Mouse (Mus musculus) MEL (cell line): ENCODE measurements around the gene Il3ra. TPM values are rescaled to one million over a fixed set of nuclear protein-coding genes. Genes with fewer than 3 reads are reported as not detected.

Source experiments
- DNase-seq: peaks from one replicate; pipeline ENCODE4 v3.0.0; 2011; ENCODE audit warnings: low read depth, low spot score
- H3K27ac ChIP-seq: 2 replicates; pipeline ENCODE4 v1.5.1; 2012; ENCODE audit warnings: low read depth, mild to moderate bottlenecking, control low read depth, low read length, moderate library complexity; ENCODE audit not compliant: control insufficient read depth
- H3K27me3 ChIP-seq, 2 experiments: fragments of 150-350 bp in 1 of 2; sonication (generic) in 1 of 2; 2 replicates each; pipeline ENCODE4 v1.6.1; 2012; ENCODE audit warnings: low read length in 2 of 2, mild to moderate bottlenecking in 2 of 2, improper control_type of control experiment in 1 of 2, moderate library complexity in 1 of 2; ENCODE audit not compliant: insufficient read depth in 2 of 2, control insufficient read depth in 1 of 2
- H3K36me3 ChIP-seq, 2 experiments: 2 replicates each; pipeline ENCODE4 v1.6.1; 2012 to 2014; ENCODE audit warnings: low read length in 2 of 2, improper control_type of control experiment in 1 of 2, inconsistent platforms in 1 of 2, mild to moderate bottlenecking in 1 of 2; ENCODE audit not compliant: insufficient read depth in 2 of 2, control insufficient read depth in 1 of 2
- H3K4me1 ChIP-seq, 2 experiments: fragments of 150-350 bp in 1 of 2; sonication (generic) in 1 of 2; 2 replicates each; pipeline ENCODE4 v1.6.1; 2012; ENCODE audit warnings: low read length in 2 of 2, improper control_type of control experiment in 1 of 2, mild to moderate bottlenecking in 1 of 2; ENCODE audit not compliant: insufficient read depth in 2 of 2, control insufficient read depth in 1 of 2
- H3K4me3 ChIP-seq, 2 experiments: fragments of 150-350 bp in 1 of 2; sonication (generic) in 1 of 2; 2 replicates each; pipeline ENCODE4 v1.5.1; 2012; ENCODE audit warnings: low read depth in 2 of 2, low read length in 2 of 2, mild to moderate bottlenecking in 2 of 2, moderate library complexity in 2 of 2, control low read depth in 1 of 2, improper control_type of control experiment in 1 of 2; ENCODE audit not compliant: control insufficient read depth in 1 of 2, insufficient read depth in 1 of 2
- H3K79me2 ChIP-seq: 2 replicates; pipeline ENCODE4 v1.6.1; 2012; ENCODE audit warnings: mild to moderate bottlenecking, low read length, moderate library complexity; ENCODE audit not compliant: control insufficient read depth, poor library complexity, insufficient read depth
- H3K9ac ChIP-seq: 2 replicates; pipeline ENCODE4 v1.6.1; 2012; ENCODE audit warnings: low read depth, mild to moderate bottlenecking, control low read depth, low read length, moderate library complexity; ENCODE audit not compliant: control insufficient read depth, poor library complexity, severe bottlenecking
- H3K9me3 ChIP-seq: fragments of 150-350 bp; sonication (generic); replicated peaks from 2 replicates; pipeline ENCODE4 v1.6.1; 2012; ENCODE audit warnings: mild to moderate bottlenecking, low read length, improper control_type of control experiment, moderate library complexity; ENCODE audit not compliant: insufficient read depth
- BHLHE40 ChIP-seq: IDR thresholded peaks from 2 replicates; pipeline ENCODE4 v1.6.1; 2012; ENCODE audit warnings: low read depth, mild to moderate bottlenecking, inconsistent platforms, low read length, improper control_type of control experiment, borderline replicate concordance
- CTCF ChIP-seq, 3 experiments: IDR thresholded peaks in 2 of 3; conservative IDR thresholded peaks in 1 of 3; 2 replicates each; pipeline ENCODE4 v1.5.1; 2011 to 2012; ENCODE audit warnings: low read length in 3 of 3, low read depth in 2 of 3, mild to moderate bottlenecking in 2 of 3, improper control_type of control experiment in 1 of 3, inconsistent platforms in 1 of 3, mixed read lengths in 1 of 3, moderate library complexity in 1 of 3; ENCODE audit not compliant: control insufficient read depth in 1 of 3, insufficient read depth in 1 of 3, poor library complexity in 1 of 3, severe bottlenecking in 1 of 3
- E2F4 ChIP-seq: IDR thresholded peaks from 2 replicates; pipeline ENCODE4 v1.6.1; 2011; ENCODE audit warnings: low read depth, low read length, improper control_type of control experiment, borderline replicate concordance
- GATA1 ChIP-seq: IDR thresholded peaks from 2 replicates; pipeline ENCODE4 v1.6.1; 2011; ENCODE audit warnings: low read depth, low read length, improper control_type of control experiment
- KAT2A ChIP-seq: conservative IDR thresholded peaks from 2 replicates; pipeline ENCODE4 v1.6.1; 2012; ENCODE audit warnings: low read depth, low read length, improper control_type of control experiment, inconsistent platforms
- MEF2A ChIP-seq: IDR thresholded peaks from 2 replicates; pipeline ENCODE4 v1.6.1; 2014; ENCODE audit warnings: low read depth, mild to moderate bottlenecking, inconsistent platforms, low read length, improper control_type of control experiment; ENCODE audit not compliant: poor library complexity, insufficient replicate concordance, severe bottlenecking; ENCODE audit errors: extremely low read depth
- NRF1 ChIP-seq: IDR thresholded peaks from 2 replicates; pipeline ENCODE4 v1.6.1; 2014; ENCODE audit warnings: low read depth, mild to moderate bottlenecking, inconsistent platforms, low read length, improper control_type of control experiment, moderate library complexity; ENCODE audit not compliant: poor library complexity, insufficient read depth, severe bottlenecking
- RAD21 ChIP-seq: IDR thresholded peaks from 2 replicates; pipeline ENCODE4 v1.6.1; 2011; ENCODE audit warnings: mild to moderate bottlenecking, low read depth, low read length, improper control_type of control experiment
- RCOR1 ChIP-seq: IDR thresholded peaks from 2 replicates; pipeline ENCODE4 v1.6.1; 2012; ENCODE audit warnings: low read depth, mild to moderate bottlenecking, inconsistent platforms, low read length, improper control_type of control experiment
- TCF12 ChIP-seq: IDR thresholded peaks from 2 replicates; pipeline ENCODE4 v1.6.1; 2014; ENCODE audit warnings: low read depth, mild to moderate bottlenecking, inconsistent platforms, low read length, improper control_type of control experiment, moderate library complexity
- UBTF ChIP-seq: IDR thresholded peaks from 2 replicates; pipeline ENCODE4 v1.6.1; 2012; ENCODE audit warnings: low read depth, mild to moderate bottlenecking, inconsistent platforms, low read length, improper control_type of control experiment, moderate library complexity, borderline replicate concordance; ENCODE audit not compliant: insufficient read depth
- USF1 ChIP-seq: IDR thresholded peaks from 2 replicates; pipeline ENCODE4 v1.6.1; 2014; ENCODE audit warnings: low read depth, mild to moderate bottlenecking, inconsistent platforms, low read length, improper control_type of control experiment, moderate library complexity
- USF2 ChIP-seq, 2 experiments: IDR thresholded peaks; 2 replicates each; pipeline ENCODE4 v1.6.1; 2011 to 2012; ENCODE audit warnings: improper control_type of control experiment in 2 of 2, low read length in 2 of 2, borderline replicate concordance in 1 of 2, inconsistent platforms in 1 of 2, low read depth in 1 of 2, mild to moderate bottlenecking in 1 of 2; ENCODE audit not compliant: insufficient read depth in 1 of 2
- ZC3H11A ChIP-seq: IDR thresholded peaks from 2 replicates; pipeline ENCODE4 v1.6.1; 2012; ENCODE audit warnings: low read depth, mild to moderate bottlenecking, inconsistent platforms, low read length, improper control_type of control experiment
- polyA plus RNA-seq, 2 experiments: library from polyadenylated mRNA; stranded (reverse) in 1 of 2; unstranded in 1 of 2; fragments of >175 nt in 1 of 2; fragments of >200 nt in 1 of 2; gene quantifications; 2 replicates each; pipeline versions ENCODE4 v1.2.1 to v1.2.4; 2012; ENCODE audit warnings: low replicate concordance in 2 of 2, low read depth in 1 of 2; ENCODE audit not compliant: insufficient read length in 2 of 2, insufficient read depth in 1 of 2, missing spikeins in 1 of 2
- total RNA-seq: library from RNA; depleted of rRNA; stranded (reverse); fragments of 300-350 nt; gene quantifications from 2 replicates; pipeline ENCODE4 v1.2.3, GENCODE M21; 2012

The Il3ra gene
- total and polyA plus RNA-seq, 3 experiments = 0.42 to 0.74 TPM; not detected in 1

DNA sequence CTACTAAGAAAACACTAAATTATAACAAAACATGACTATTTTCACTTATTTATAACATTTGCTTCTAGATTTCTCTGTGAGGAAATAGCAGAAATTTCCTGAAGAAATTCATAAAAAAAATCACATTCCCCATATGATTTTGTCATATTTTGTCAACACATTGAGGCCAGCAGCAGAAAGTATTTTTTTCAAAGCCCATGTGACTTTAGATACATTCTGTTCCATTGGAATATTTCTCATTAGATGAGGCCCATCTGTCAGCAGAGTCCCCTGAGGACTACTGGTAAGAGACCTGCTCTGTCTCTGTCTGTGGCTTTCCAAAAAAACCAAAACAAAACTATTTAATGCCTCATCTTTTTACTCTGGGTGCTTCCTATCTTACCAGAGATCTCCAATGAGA lies 23.5 kb upstream of the Il3ra start, which contains the start of gene Olfr31:
Gene Olfr31, plus strand, starts transcription at position 301 of the 400 bp plus-strand sequence.
- DNase-seq = no peak
- H3K27ac ChIP-seq = no peak within 1 kb of the TSS

DNA sequence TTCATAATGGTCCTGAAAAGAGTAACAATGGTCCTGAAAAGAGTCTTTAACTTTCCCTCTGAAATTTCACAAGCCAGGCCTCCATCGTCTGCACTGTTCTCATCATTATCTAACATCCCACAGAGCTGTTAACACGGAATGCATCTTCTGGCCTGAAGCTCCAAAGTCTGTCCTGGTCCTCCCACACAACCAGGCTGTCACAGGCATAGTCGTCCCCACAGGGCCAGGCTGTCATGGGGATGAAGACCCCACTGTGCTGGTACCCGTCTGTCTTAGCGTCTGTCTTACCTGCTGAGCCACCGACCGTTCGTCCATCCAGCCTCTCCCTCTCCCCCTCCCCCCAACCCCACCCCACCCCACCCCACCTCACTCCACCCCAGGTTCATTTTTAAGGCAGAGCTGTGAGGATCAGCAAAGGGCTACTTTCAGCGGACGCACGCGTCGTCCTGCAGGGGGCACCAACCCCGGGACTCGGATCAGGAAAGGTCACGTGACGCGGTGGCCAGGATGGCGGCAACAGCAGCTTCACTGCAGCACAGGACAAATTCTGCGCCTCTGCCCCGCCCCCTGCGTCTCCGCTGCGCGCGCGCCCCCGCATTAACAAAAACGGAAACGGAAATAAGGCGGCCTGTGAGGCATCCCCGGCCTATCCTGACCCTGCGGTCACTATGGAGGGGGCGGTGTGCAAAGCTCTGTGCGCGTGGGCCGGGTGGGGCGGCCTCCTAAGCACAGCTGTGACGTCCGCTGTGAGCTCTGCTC lies 783 bp upstream of the Il3ra start:
- Histone ChIP-seq H3K9me3 (no peaks in the 10 kb centered on the region), H3K27me3 (no peaks in the 10 kb centered on the region), H3K36me3 (no peaks in the 10 kb centered on the region), H3K4me3 (peak overlapping the region; percentile 57 to 93; a peak in 3 of 4 replicates), H3K4me1 (no peaks in the 10 kb centered on the region), H3K27ac (peak overlapping the region; percentile 5; the same call in 1 of the 2 replicates), H3K9ac (peak overlapping the region; percentile 56; the same call in 1 of the 2 replicates), H3K79me2 (no peaks in the 10 kb centered on the region)
- peak; percentile 82 for DNase-seq
- no peak for TF ChIP-seq ZC3H11A
- no peak for TF ChIP-seq RCOR1
- peak in 2 of 3 experiments; percentile 36 to 41; a peak in 4 of 6 replicates for TF ChIP-seq CTCF (IDR thresholded peaks at IDR 0.05 in 2 of 3, conservative IDR thresholded peaks at IDR 0.05 in 1 of 3; ENCODE audit: control insufficient read depth in 1 of 3, insufficient read depth in 1 of 3, low read depth in 2 of 3, low read length in 3 of 3, poor library complexity in 1 of 3, severe bottlenecking in 1 of 3)
- TF ChIP-seq NRF1 = peak; percentile 54; the same call in 1 of the 2 replicates
- TF ChIP-seq GATA1 = no peak
- peak in 1 of 2 experiments; percentile 66; a peak in 3 of 4 replicates for TF ChIP-seq USF2 (IDR thresholded peaks at IDR 0.05; ENCODE audit: borderline replicate concordance in 1 of 2, insufficient read depth in 1 of 2, low read depth in 1 of 2, low read length in 2 of 2)
- no peak for TF ChIP-seq E2F4
- TF ChIP-seq USF1 = peak; percentile 91
- TF ChIP-seq BHLHE40 = peak; percentile 37; the same call in 1 of the 2 replicates

More for the DNA sequence above, 23.5 kb upstream of the Il3ra start, which contains the start of gene Olfr31:
- Histone ChIP-seq H3K27me3 (no peaks in the 10 kb centered on the region), H3K4me3 (no peak within 1 kb of the TSS), H3K36me3 (no peaks in the 10 kb centered on the region), H3K4me1 (no peaks in the 10 kb centered on the region), H3K79me2 (no peaks in the 10 kb centered on the region), H3K9me3 (no peaks in the 10 kb centered on the region), H3K9ac (no peak within 1 kb of the TSS)
- TF ChIP-seq E2F4 = no peak
- no peak for TF ChIP-seq GATA1
- no peak for TF ChIP-seq TCF12
- TF ChIP-seq MEF2A = no peak
- no peak for TF ChIP-seq UBTF
- no peak for TF ChIP-seq RAD21
- no peak for TF ChIP-seq KAT2A
